Mouse (Mus musculus) lung, adult 2 months (tissue): ENCODE results near the gene Atp1a3.

Experiments
- CTCF ChIP-seq: fragments of 200-500 bp; IDR thresholded peaks from 2 replicates; pipeline ENCODE4 v1.5.1; 2011; ENCODE audit warnings: mild to moderate bottlenecking, low read length, control low read depth; ENCODE audit not compliant: insufficient read depth
- POLR2A ChIP-seq: fragments of 200-500 bp; IDR thresholded peaks from 2 replicates; pipeline ENCODE4 v1.6.1; 2011; ENCODE audit warnings: low read depth, mild to moderate bottlenecking, control low read depth, low read length, borderline replicate concordance; ENCODE audit errors: extremely low read depth

DNA sequence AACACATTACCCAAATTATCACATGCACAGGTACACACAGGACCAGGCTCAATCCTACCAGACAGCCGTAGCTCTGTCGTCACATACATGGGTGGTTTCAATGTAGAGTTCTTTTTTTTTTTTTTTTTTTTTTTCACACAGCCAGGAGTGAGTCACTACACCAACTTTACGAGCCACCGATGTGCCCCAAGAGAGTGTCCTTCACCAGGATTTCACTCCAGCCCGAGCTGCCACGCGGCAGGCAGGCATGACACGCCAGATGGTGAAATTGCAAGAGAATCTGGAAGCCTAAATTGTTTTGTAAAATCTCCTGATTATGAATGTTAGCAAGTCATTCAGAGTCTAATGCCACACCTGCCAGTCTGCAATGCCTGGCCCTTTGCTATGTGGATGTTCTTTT lies 41.6 kb upstream of the Atp1a3 start:
- no peak for TF ChIP-seq CTCF
- no peak for TF ChIP-seq POLR2A
